ENCODE assay signal across 15 mouse cellular contexts in genomic region chr10:87905087-87905486, GRCm38 (mm10). TPM values are rescaled to one million over a fixed set of nuclear protein-coding genes. Genes with fewer than 3 reads are reported as not detected.
"Had no signal": no experiment of that assay in that cellular context is flagged by ENCODE, and none has a peak within 500 bp of the region (broad histone marks: within the 10 kb centered on the region; RNA-seq: fewer than 3 reads in every experiment).

No protein-coding gene starts in this region.

- H3K9ac ChIP-seq: lung, embryonic 14.5 days; midbrain, embryonic 12.5 days; neural tube, embryonic 13.5 days; neural tube, embryonic 15.5 days; stomach, embryonic 15.5 days had no signal

- H3K27ac ChIP-seq: midbrain, embryonic 10.5 days; midbrain, embryonic 12.5 days; neural tube, embryonic 13.5 days; neural tube, embryonic 15.5 days; stomach, embryonic 15.5 days; stomach, postnatal 0 days had no signal

- ATAC-seq: midbrain, embryonic 16.5 days had no signal

- DNase-seq: midbrain, embryonic 14.5 days; right cerebral cortex, postnatal 14 days; thymus, adult 2 months; thymus, postnatal 25 days; thymus, postnatal 4 days had no signal

- H3K36me3 ChIP-seq: midbrain, embryonic 10.5 days; midbrain, embryonic 12.5 days; neural tube, embryonic 13.5 days; neural tube, embryonic 15.5 days; stomach, embryonic 15.5 days had no signal

- H3K27me3 ChIP-seq: midbrain, embryonic 12.5 days; neural tube, embryonic 13.5 days; neural tube, embryonic 15.5 days; stomach, embryonic 15.5 days had no signal

- H3K9me3 ChIP-seq: midbrain, embryonic 10.5 days; midbrain, embryonic 12.5 days; neural tube, embryonic 13.5 days; neural tube, embryonic 15.5 days; stomach, embryonic 15.5 days had no signal

- H3K4me3 ChIP-seq: midbrain, embryonic 10.5 days; midbrain, embryonic 12.5 days; myocyte; neural tube, embryonic 13.5 days; neural tube, embryonic 15.5 days; stomach, embryonic 15.5 days had no signal

- H3K4me1 ChIP-seq: midbrain, embryonic 10.5 days; midbrain, embryonic 12.5 days; neural tube, embryonic 13.5 days; stomach, embryonic 15.5 days had no signal

- H3K4me2 ChIP-seq: lung, embryonic 14.5 days; midbrain, embryonic 12.5 days; neural tube, embryonic 13.5 days; neural tube, embryonic 15.5 days; stomach, embryonic 15.5 days had no signal

RNA-seq across cellular contexts. Expression of gene Igf1, which starts 47.0 kb away (rescaled TPM):
- total RNA-seq: megakaryocyte-erythroid progenitor cell, adult 5-6 weeks had no signal
